Mouse (Mus musculus): Measurements from ENCODE around the gene Irs2. TPM values are rescaled to one million over a fixed set of nuclear protein-coding genes. Genes with fewer than 3 reads are reported as not detected.

The Irs2 gene
- polyA plus RNA-seq, 1 experiment from 2014 or later = 5.0 TPM

DNA sequence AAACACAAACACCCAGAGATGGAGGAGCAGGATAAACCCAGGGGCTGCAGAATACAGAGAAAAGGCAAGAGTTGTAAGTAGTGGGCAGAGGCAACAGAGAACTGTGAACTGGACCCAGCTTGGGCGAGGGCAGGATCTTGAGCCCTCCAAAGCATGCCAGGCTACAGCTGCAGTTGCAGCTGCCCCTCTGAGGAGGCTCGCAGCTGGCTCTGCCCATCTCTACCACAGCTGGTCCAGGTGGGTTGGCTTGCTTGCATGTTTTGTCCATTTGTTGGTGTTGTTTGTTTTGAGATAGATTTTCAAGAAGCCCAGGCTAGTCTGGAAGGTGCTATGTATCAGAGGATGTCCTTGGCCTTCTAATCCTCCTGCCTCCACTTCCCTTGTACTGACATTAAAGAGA, 56.0 kb downstream of the Irs2 start:
- no peak for ATAC-seq (ENCODE audit: insufficient number of reproducible peaks, insufficient read depth, low FRiP score, low read depth)
- 85% methylated on average over 2 of the region's 2 CpGs for WGBS
- Histone ChIP-seq H3K36me3 (ENCODE audit: control insufficient read depth, insufficient read depth, low read length) (no peaks in the 10 kb centered on the region), H3K4me2 (replicated peaks; ENCODE audit: low read depth, low read length) (no peak overlapping the region), H3K9me3 (ENCODE audit: control insufficient read depth, low read depth, low read length) (no peaks in the 10 kb centered on the region), H3K4me3 (ENCODE audit: low read depth, low read length) (no peak overlapping the region), H3K4me1 (ENCODE audit: control insufficient read depth, insufficient read depth, low read length) (peaks cover 19% of the 10 kb centered on the region; the same call in 1 of the 2 replicates), H3K27me3 (ENCODE audit: control insufficient read depth, insufficient read depth, low read length) (no peaks in the 10 kb centered on the region), H3K9ac (replicated peaks; ENCODE audit: low read depth, low read length) (no peak overlapping the region), H3K27ac (ENCODE audit: low read length) (no peak overlapping the region)

DNA sequence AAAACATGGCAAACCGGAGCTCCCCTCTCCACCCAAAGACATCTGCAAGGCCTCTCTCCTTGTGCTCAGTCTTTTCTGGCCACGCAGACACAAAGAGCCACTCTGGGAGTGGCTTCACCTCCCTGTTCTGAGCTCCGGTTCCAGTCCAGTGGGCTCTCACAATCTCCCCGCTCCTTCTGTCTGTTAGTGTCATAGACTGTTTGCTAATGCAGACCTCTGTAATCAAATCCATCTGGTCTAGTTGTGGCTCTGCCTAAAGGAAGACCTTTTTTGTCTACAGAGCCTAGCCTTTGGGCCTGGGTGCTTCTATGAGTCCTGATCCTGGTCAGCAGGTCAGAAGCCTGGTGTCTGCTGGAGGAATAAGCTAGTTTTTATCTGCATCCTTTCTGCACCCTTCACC, 56.7 kb downstream of the Irs2 start:
- 60% methylated on average over 4 of the region's 4 CpGs for WGBS
- Histone ChIP-seq H3K4me2 (replicated peaks; ENCODE audit: low read depth, low read length) (no peak overlapping the region), H3K27me3 (ENCODE audit: control insufficient read depth, insufficient read depth, low read length) (no peaks in the 10 kb centered on the region), H3K4me1 (ENCODE audit: control insufficient read depth, insufficient read depth, low read length) (peaks cover 19% of the 10 kb centered on the region), H3K9me3 (ENCODE audit: control insufficient read depth, low read depth, low read length) (no peaks in the 10 kb centered on the region), H3K4me3 (ENCODE audit: low read depth, low read length) (no peak overlapping the region), H3K36me3 (ENCODE audit: control insufficient read depth, insufficient read depth, low read length) (no peaks in the 10 kb centered on the region), H3K27ac (ENCODE audit: low read length) (no peak overlapping the region), H3K9ac (replicated peaks; ENCODE audit: low read depth, low read length) (no peak overlapping the region)
- no peak for ATAC-seq (ENCODE audit: insufficient number of reproducible peaks, insufficient read depth, low FRiP score, low read depth)

DNA sequence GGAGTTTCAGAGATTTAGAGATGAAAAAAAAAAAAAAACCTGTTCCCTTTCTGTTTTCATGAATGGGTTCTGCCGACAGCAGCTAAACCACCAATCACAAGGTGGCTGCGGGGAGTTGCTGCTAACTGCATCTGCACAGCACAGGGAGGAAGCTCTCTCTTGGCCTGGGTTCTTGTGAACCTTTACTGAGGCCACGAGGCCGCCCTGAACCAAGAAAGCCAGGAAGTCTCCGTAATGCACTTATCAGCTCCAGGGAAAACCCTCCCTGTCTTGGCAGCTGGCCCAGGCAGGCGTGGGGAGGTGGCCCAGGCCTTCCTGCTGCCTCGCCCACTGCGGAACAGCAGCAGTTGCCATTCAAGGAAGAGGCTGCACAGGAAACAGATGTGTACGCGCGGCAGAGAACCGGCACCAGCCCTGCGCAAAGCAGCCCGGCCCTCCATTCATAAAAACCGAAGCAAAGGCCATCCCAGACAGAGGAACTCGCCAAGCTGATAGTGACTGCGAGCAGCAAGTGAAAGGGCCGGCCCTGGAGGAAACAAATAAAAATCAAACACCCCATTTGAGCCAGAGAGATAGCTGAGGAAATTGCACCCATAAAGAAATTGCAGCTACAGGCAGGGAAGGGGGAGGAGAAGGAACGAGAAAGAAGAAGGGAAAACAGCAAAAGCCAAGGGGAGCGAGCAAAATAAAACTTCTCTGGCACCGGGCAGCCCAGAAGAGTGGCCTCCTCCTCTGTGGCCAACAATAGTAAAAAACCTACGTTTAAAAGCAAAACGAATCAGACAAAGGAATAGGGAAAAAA, 62.1 kb downstream of the Irs2 start:
- ATAC-seq (ENCODE audit: insufficient number of reproducible peaks, insufficient read depth, low FRiP score, low read depth) = peak; percentile 90
- Histone ChIP-seq H3K9ac (replicated peaks; ENCODE audit: low read depth, low read length) (no peak overlapping the region; the same call in 1 of the 2 replicates), H3K27me3 (ENCODE audit: control insufficient read depth, insufficient read depth, low read length) (no peaks in the 10 kb centered on the region), H3K4me3 (ENCODE audit: low read depth, low read length) (peak overlapping the region; percentile 3; the same call in 1 of the 2 replicates), H3K27ac (ENCODE audit: low read length) (peak overlapping the region; percentile 74), H3K9me3 (ENCODE audit: control insufficient read depth, low read depth, low read length) (no peaks in the 10 kb centered on the region), H3K4me1 (ENCODE audit: control insufficient read depth, insufficient read depth, low read length) (peaks cover 33% of the 10 kb centered on the region), H3K4me2 (replicated peaks; ENCODE audit: low read depth, low read length) (peak overlapping the region; percentile 31), H3K36me3 (ENCODE audit: control insufficient read depth, insufficient read depth, low read length) (no peaks in the 10 kb centered on the region)
- WGBS = 2% methylated on average over 23 of the region's 23 CpGs

DNA sequence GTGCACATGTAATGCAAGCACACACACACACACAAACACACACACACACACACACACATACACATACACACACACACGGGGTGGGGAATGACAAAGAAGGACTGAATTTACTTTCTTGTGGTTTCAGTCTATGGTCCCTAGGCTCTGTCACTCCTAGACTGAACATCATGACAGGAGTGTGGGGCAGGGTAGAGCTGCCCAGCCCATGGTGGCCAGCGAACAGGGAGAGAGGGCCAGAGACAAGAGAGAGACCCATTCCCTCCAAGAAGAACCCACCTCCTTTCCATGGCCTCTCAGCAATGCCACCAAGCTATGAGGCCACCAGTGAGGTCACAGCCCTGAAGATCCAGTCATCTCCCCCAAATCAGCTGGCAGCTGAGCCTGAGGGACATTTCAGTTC, 62.8 kb downstream of the Irs2 start:
- Histone ChIP-seq H3K36me3 (ENCODE audit: control insufficient read depth, insufficient read depth, low read length) (no peaks in the 10 kb centered on the region), H3K9ac (replicated peaks; ENCODE audit: low read depth, low read length) (no peak overlapping the region), H3K27ac (ENCODE audit: low read length) (peak overlapping the region; percentile 74), H3K4me3 (ENCODE audit: low read depth, low read length) (no peak overlapping the region), H3K4me1 (ENCODE audit: control insufficient read depth, insufficient read depth, low read length) (peaks cover 33% of the 10 kb centered on the region), H3K27me3 (ENCODE audit: control insufficient read depth, insufficient read depth, low read length) (no peaks in the 10 kb centered on the region), H3K4me2 (replicated peaks; ENCODE audit: low read depth, low read length) (peak overlapping the region; percentile 2; the same call in 1 of the 2 replicates), H3K9me3 (ENCODE audit: control insufficient read depth, low read depth, low read length) (no peaks in the 10 kb centered on the region)
- no peak for ATAC-seq (ENCODE audit: insufficient number of reproducible peaks, insufficient read depth, low FRiP score, low read depth)
- WGBS = 62% methylated on average over 2 of the region's 2 CpGs

DNA sequence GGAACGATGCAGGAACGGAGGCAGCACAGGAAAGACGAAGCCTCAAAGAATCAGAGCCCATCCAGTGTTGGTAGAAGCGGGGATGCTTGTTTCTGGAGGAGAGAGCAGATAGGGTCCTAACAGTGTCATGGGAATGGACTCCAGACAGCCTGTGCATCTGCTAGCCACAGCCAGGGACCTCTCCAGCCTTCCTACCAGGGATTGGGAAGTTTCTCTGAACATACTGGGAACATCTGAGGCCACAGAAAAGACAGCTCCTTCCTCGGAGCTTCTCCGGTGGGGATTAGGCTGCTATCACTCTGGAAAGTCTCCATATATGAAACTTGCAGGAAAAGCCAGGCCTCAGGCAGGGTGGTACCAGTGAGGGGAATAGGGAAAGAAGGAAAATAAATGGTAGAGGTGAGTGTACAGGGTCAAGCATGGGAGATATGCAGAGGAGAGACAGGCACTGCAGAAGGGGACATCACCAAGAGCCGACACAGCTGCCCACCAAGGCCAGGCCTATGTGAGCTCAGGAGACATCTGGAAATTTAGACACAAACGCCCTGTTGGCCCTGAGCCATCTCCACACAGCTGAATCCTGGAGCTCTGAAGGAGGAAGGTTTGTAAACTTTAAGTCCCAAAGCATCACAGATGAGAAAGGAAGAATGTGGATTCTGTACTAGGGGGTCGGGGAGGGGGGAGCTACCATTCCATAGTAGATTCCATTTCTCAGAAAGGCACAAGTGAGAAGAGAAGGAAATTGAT, 64.8 kb downstream of the Irs2 start:
- Histone ChIP-seq H3K4me1 (ENCODE audit: control insufficient read depth, insufficient read depth, low read length) (peaks cover 33% of the 10 kb centered on the region), H3K9me3 (ENCODE audit: control insufficient read depth, low read depth, low read length) (no peaks in the 10 kb centered on the region), H3K4me2 (replicated peaks; ENCODE audit: low read depth, low read length) (no peak overlapping the region), H3K27me3 (ENCODE audit: control insufficient read depth, insufficient read depth, low read length) (no peaks in the 10 kb centered on the region), H3K36me3 (ENCODE audit: control insufficient read depth, insufficient read depth, low read length) (no peaks in the 10 kb centered on the region), H3K9ac (replicated peaks; ENCODE audit: low read depth, low read length) (no peak overlapping the region), H3K4me3 (ENCODE audit: low read depth, low read length) (no peak overlapping the region), H3K27ac (ENCODE audit: low read length) (peak overlapping the region; percentile 57)
- peak; percentile 19; the same call in 1 of the 2 replicates for ATAC-seq (ENCODE audit: insufficient number of reproducible peaks, insufficient read depth, low FRiP score, low read depth)
- WGBS = 55% methylated on average over 9 of the region's 9 CpGs

DNA sequence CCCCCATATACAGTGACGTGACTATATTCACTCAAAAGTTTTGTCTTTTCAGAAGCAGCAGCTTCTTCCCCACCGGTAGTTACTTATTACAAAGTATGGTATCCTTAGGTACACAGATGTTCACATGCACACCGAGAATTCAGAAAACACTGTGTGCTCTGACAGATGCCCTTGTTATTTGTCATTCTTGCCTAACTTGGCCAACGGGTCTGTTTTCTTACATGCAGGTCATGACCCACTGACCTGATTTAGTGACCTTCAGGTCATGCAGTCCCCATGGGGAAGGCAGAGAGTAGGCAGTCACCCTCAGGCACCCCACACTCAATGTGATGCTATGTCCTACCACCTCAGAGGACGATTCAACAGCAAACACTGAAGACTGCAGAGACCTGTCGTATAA, 68.4 kb downstream of the Irs2 start:
- Histone ChIP-seq H3K4me2 (replicated peaks; ENCODE audit: low read depth, low read length) (no peak overlapping the region), H3K9me3 (ENCODE audit: control insufficient read depth, low read depth, low read length) (no peaks in the 10 kb centered on the region), H3K36me3 (ENCODE audit: control insufficient read depth, insufficient read depth, low read length) (no peaks in the 10 kb centered on the region), H3K9ac (replicated peaks; ENCODE audit: low read depth, low read length) (no peak overlapping the region), H3K4me3 (ENCODE audit: low read depth, low read length) (no peak overlapping the region), H3K27ac (ENCODE audit: low read length) (no peak overlapping the region), H3K27me3 (ENCODE audit: control insufficient read depth, insufficient read depth, low read length) (no peaks in the 10 kb centered on the region), H3K4me1 (ENCODE audit: control insufficient read depth, insufficient read depth, low read length) (peaks cover 20% of the 10 kb centered on the region; the same call in 1 of the 2 replicates)
- 52% methylated on average over 6 of the region's 6 CpGs for WGBS
- ATAC-seq (ENCODE audit: insufficient number of reproducible peaks, insufficient read depth, low FRiP score, low read depth) = no peak

DNA sequence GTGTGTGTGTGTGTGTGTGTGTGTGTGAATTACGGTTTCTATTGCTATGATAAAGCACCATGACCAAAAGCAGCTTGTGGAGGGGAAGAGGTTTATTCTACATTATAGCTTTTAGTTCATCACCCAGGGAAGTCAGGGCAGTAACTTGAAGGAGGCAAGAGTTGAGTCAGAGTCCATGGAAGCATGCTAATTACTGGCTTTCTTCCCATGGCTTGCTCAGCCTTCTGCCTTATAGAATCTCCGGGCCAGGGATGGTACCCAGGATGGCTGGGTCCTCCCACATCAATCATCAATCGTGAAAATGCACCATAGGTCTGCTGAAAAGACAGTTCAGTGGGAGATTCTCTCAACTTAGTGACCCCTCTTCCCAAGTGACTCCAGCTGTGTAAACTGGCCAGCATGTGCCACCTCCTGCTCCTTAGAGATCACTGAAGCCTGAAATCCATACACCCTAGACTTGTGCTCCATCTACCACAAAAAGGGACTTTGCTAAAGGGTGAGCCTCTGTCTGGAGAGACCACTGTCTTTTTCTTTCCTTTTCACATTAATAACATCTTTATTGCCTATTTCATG, 69.0 kb downstream of the Irs2 start:
- Histone ChIP-seq H3K9ac (replicated peaks; ENCODE audit: low read depth, low read length) (no peak overlapping the region), H3K4me3 (ENCODE audit: low read depth, low read length) (no peak overlapping the region), H3K36me3 (ENCODE audit: control insufficient read depth, insufficient read depth, low read length) (no peaks in the 10 kb centered on the region), H3K9me3 (ENCODE audit: control insufficient read depth, low read depth, low read length) (no peaks in the 10 kb centered on the region), H3K27me3 (ENCODE audit: control insufficient read depth, insufficient read depth, low read length) (no peaks in the 10 kb centered on the region), H3K4me2 (replicated peaks; ENCODE audit: low read depth, low read length) (no peak overlapping the region), H3K27ac (ENCODE audit: low read length) (no peak overlapping the region), H3K4me1 (ENCODE audit: control insufficient read depth, insufficient read depth, low read length) (peaks cover 17% of the 10 kb centered on the region; the same call in 1 of the 2 replicates)
- ATAC-seq (ENCODE audit: insufficient number of reproducible peaks, insufficient read depth, low FRiP score, low read depth) = no peak
- 60% methylated on average over 3 of the region's 3 CpGs for WGBS

DNA sequence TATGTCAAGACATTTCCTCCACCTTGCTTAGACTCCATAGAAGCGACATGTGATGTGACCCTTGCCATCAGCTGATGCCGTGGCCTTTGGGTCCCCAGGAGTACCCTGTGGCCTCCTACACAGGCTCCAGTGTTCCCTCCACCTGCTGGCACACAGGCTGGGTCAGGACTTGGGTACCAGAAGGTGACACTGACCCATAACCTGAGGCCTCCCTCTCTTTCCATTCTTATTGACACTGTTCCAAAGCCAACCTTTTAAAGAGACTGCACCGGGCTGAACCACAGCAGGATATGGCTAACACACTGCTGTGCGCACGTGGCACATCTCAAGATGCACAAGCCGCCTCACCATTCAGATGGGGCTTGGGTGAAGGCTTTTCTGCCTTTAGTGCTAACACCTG, 70.0 kb downstream of the Irs2 start:
- Histone ChIP-seq H3K27me3 (ENCODE audit: control insufficient read depth, insufficient read depth, low read length) (no peaks in the 10 kb centered on the region), H3K27ac (ENCODE audit: low read length) (no peak overlapping the region), H3K9me3 (ENCODE audit: control insufficient read depth, low read depth, low read length) (no peaks in the 10 kb centered on the region), H3K4me1 (ENCODE audit: control insufficient read depth, insufficient read depth, low read length) (peaks cover 9% of the 10 kb centered on the region; the same call in 1 of the 2 replicates), H3K4me2 (replicated peaks; ENCODE audit: low read depth, low read length) (no peak overlapping the region), H3K4me3 (ENCODE audit: low read depth, low read length) (no peak overlapping the region), H3K36me3 (ENCODE audit: control insufficient read depth, insufficient read depth, low read length) (no peaks in the 10 kb centered on the region), H3K9ac (replicated peaks; ENCODE audit: low read depth, low read length) (no peak overlapping the region)
- WGBS = 89% methylated on average over 6 of the region's 6 CpGs
- no peak for ATAC-seq (ENCODE audit: insufficient number of reproducible peaks, insufficient read depth, low FRiP score, low read depth)
